Mouse (Mus musculus): ENCODE measurements at regions not wholly inside any gene's neighbourhood (a gene's known extent, or its start where the extent isn't known, plus 50 kb on each side); places are given as distances from the start of the nearest gene placed in this dataset.
"Not testable (repeated sequence)": the region's sequence is repeated elsewhere in the genome, so short reads cannot be mapped to it uniquely, and the experiment has no call there.

DNA sequence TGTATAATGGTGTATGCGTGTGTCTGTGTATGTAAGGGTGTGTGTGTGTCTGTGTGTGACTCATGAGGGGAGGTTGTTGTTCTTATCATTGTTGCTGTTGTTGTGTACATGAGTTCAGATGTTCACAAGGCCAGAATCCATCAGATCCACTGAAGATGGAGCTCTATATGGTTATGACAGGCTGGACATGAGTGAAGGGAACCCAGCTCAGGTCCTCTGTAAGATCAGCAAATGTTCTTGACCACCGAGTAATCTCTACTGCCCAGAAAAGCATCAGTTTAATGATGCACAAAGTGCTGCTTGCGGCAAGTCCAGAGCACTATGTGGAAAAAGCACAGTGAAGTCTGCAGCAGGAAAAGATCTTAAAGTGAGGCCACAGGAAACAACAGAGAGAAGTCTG, 77.5 kb downstream of the Gm15319 start:
- DNase-seq = not testable (repeated sequence)

DNA sequence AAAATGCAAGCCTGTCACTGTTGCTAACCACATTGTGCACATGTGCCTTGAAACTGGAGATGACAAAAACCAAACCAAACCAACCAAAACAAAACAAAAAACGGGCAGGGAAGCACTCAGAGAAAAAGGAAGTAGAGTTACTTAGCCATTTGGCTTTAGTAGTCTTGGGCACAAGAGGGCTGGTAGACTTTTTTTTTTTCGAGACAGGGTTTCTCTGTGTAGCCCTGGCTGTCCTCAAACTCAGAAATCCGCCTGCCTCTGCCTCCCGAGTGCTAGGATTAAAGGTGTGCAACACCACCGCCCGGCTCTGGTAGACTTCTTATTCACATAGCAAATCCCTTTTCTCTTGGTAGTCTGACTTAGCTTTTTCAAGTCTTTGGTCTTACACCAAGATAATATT, 78.2 kb downstream of the Gm15319 start:
- DNase-seq = peak; percentile 31

DNA sequence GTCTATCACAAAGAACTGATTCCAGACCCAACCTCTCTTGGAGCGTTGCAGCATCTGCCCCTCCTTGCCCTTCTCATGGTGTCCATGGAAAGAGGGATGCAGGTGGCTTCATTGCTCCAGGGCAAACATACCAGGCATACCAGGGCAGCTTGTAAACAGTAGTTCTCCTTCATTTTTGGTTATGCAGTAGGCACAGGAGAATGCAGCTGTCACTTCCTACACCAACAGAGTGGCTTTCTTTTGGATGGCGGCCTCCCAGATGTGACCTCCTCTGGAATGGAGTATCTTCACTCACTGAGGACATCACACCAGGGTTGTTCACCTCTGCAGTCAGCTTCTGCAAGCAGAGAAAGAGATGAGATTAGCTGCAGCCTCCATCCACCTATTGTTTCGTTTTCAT, 79.9 kb downstream of the Gm15319 start:
- DNase-seq = not testable (repeated sequence)

DNA sequence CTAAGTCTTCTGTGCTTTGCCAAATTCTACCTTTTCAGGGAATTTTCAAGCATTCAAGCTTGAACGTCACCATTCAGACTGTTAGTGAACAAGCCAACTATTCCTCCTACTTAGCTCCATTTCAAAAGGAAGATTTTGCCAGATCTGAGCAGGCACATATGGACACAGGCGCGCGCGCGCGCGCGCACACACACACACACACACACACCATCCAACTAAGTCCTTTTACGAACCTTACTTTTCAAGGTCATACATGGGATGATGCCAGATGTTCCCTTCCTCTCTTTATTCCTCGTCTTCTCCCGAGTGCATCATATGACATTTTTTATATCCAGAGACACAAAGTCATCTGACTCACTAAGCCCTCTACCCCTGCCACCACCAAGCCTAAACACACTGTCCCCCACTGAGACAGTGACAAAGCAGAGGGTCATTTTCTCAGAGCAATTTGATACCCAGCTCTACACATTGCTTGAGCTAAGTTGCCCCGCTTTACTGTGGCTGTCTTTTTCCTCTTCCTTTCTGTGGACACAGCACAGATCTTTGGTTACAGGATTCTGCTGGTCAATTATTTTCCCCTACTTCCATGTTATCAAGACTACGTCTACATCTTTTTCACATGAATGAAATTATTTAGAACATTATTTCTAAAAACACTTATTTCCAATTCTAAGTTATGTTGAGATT, 81.7 kb downstream of the Gm15319 start:
- not testable (repeated sequence) for DNase-seq

DNA sequence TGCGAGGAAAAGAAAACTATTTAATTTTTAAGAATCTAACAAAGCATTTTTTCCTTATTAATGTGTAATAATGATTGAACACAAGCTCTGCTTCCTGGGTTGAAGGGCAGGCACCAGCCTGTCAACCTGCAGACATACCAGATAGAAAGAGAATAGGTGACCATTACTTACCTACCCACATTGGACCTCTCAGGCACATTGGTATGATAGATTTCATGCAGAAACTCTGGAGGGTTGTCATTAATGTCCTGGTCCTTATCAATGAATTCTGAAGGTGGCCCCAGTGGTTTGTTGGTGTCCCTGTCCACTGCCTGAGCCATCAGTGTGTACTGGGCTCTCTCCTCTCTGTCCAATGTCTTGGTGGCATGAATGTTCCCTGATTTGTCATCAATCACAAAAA, 85.3 kb downstream of the Gm15319 start:
- DNase-seq = not testable (repeated sequence)

DNA sequence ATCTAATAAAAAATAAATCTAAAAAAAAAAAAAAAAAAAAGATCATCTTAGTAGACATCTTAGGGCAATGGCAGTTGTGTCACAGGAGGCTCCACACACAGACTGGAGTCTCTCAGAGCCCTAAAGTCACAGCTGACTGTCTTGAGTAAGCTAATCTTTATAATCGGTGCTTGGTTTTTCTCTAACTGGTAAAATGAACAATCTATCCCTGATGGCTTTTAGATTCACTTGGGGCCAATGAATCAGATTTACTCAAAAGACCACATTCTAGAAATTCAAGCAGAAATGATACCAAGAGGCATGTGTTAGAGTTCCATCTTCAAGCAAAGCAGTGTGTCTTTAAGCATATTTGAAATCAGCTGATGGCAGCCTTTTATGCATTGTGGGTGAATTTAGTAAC, 86.3 kb downstream of the Gm15319 start:
- DNase-seq = not testable (repeated sequence)

DNA sequence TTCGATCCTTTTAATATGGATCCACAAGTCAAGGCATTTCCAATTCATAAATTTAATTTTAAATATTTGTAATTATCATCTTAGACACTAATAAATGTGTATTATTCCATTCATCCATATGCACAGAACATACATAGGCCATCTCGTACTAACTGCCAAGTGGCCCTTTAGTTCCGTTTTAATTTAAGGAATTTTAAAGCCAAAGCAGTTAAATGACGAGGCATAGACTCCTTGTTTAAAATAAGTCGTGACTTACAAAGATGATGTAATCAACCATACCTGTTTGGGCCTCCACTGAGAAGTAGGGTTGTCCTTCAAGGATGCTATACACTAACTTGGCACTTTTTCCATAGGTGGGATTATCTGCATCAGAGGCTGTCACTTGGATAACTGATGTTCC, 89.2 kb downstream of the Gm15319 start:
- not testable (repeated sequence) for DNase-seq

DNA sequence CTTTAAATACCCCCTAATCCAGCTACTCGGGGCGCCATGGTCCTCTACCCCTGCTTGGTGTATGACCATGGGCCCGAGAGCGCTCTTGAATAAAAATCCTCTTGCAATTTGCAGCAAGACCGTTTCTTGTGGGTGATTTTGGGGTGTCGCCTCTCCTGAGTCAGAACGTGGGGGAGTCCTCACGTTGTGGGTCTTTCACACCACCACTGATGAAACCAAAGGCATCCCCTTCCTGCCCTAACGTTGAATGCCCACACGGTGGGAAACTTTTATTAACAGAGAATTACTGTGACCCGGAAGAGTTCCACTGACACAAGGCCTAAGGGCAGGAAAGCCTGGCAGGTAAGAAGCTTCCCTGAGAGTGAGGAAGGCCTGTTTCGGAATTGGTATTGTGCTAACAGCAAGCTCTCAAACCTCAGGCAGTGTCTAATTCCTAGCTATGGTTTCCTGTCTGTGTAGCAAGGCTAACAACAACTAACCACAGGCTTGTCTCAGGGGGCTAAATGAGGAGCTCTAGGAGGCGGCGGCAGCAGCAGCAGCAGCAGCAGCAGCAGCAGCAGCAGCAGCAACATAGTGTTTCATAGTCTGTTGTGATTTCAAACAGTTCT, 95.4 kb downstream of the Gm15319 start:
- DNase-seq = peak; percentile 39

DNA sequence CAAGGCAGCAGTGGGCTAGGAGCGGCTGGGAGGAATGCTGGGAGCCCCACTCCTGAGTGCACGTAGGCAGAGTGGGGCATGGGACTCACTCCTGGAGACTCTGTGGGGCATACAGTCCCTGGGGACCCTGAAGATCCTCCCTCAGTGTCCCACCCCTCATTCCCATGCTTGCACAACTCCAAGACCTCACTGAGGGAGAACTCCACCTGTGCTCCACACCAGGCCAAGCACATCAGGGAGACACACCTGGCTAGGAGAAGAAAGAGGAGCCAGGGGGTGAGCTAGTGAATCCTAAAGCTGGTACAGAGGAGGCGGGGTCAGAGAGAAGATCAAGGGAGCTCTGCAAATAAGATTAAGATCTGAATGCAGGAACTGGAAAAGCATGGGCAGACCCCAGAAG, 96.2 kb downstream of the Gm15319 start:
- peak; percentile 54 for DNase-seq

DNA sequence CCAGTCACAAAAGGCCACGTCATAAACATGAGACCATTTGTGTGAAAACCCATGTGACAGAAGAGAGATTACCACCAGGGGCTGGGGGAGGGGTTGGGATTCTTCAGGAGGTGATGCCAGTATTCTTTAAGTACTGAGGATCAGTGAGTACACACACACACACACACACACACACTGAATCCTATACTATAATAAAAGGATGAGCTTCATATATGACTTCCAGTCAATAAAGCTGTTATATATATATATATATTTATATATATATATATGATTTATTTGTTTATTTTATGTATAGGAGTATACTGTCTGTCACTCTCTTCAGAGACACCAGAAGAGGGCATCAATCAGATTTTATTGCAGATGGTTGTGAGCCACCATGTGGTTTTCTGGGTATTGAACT, 98.4 kb downstream of the Gm15319 start:
- not testable (repeated sequence) for DNase-seq

DNA sequence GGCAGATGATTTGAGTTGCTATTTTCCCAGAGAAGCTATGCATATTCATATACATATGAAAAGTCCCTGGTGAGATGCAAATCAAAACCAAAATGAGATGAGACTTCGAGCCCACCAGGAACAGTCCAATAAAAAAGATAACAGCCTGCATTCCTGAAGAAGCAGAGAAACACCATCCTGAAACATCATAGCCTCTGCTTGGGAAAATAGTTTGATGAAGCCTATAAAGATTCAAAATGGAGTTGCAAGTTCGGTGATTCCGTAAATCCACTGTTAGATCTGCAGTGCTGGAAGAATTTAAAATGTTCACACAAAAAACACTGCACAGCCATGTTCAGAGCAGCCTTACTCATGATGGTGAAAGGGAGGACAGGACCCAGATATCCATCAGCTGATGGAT, 98.9 kb downstream of the Gm15319 start:
- DNase-seq = peak; percentile 42

DNA sequence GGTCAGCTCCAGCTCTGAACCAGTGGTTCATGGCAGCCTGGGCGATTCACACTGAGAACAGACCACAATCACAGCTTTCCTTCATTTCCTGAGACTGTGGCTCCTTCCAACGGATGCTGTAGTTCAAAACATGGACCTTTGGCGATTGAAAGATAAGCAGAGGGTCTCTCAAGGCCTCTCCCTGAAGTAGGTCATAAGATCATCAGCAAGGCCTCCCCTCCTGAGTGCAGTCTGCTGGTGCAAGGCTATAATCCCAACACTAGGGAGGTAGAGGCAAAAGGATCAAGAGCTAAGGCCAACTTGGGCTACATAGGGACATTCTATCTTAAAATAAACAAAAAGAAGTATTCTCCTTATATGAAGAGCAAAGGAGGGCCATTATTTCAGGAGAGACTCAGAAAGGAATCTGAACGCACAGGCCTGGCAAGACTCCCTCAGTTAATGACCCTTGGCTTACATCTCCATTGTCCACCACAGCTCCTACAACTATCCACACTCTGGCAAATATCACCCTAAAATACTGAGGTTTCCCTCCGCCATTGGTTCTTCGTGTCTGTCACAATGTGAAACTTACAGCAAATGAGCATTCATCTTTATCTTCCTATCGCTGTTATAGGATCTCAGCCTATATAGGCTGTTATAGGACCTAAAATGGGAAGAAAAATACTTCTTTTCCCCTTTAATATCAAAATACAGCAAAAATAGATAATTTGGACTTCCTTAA, 100.0 kb downstream of the Gm15319 start:
- peak; percentile 46 for DNase-seq

DNA sequence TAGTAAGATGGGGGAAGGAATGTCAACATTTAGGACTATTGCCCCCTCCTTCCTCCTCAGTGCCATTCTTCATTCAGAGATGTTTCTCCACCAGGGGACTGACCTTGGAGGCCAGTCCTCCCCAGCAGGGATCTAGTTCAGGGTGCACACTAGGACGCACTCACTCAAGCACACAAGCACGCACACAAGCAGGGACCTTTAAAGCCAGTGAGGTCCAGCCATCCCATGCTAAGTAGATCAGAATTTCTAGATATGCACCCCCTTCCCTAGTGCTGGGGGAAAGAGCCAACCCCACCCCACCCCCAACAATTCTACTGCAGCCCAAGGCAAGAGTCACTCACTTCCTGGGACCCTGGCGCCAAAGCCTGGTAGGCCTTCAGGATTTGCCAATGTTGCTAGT, 100.8 kb downstream of the Gm15319 start:
- DNase-seq = peak; percentile 51

DNA sequence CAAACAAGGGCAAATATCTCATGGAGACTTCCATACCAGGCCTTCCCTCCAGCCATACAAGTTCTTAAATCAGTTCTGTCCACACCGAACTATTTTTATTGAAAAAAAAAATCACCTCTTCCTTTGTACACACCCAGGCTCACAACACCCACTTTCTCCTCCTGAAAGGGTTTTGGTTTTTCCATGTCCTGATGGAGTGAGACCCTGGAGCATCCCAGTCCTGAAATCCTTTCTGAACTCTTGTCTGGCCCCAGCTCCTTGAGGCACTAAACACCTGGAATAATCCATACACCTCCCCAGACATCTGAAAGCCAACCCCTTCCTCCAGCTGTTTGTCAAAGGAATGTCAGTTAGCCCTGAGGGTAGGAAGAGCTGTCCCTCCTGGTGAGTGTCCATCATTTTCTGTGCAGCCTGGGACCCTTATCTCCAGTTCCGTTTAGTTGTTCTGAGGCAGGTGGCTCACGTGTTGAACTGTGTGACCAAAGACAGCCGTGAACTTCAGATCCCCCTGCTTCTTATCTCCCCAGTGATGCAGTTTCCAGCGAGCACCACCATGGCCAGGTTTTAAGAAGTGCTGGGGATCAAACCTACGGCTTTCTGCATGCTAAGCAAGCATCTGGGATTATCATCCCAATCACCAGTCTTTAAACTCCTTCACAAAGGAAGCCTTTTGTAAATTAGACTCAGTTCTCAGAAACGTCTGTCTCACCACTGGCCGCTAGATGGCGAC, 101.4 kb downstream of the Gm15319 start:
- DNase-seq = not testable (repeated sequence)

DNA sequence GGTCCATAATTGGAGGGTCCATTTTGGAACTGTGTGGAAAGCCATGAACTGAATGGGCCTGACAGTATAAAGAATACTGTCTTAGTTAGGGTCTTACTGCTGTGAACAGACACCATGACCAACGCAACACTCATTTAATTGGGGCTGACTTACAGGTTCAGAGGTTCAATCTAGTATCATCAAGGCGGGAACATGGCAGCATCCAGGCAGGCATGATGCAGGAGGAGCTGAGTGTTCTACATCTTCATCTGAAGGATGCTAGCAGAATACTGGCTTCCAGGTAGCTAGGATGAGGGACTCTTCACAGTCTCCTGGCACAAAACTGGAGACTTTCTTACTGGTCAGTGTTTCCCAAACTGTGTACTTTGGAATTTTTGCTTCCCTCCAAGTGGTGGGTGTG, 102.0 kb downstream of the Gm15319 start:
- DNase-seq = peak; percentile 72

DNA sequence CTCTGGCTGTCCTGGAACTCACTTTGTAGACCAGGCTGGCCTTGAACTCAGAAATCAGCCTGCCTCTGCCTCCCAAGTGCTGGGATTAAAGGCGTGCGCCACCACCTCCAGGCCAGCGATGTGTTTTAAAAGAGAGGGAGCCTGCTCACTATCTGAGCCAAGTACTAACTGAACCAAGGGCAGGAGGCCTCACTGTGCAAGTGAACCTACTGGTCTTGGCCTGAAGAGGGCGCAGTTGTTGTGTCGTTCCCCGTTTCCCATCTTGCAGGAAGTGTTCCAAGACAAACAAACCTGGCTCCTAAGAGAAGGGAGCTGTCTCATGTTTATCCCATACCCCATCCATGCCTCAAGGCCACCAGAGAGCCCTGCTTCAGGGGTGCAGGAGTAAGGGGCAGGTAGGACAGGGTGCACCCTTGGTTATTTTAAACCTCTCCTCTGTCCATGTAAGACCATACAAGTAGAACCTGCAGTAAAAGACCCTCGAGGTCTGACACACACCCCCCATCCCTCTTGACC, 102.8 kb downstream of the Gm15319 start:
- DNase-seq = not testable (repeated sequence)

DNA sequence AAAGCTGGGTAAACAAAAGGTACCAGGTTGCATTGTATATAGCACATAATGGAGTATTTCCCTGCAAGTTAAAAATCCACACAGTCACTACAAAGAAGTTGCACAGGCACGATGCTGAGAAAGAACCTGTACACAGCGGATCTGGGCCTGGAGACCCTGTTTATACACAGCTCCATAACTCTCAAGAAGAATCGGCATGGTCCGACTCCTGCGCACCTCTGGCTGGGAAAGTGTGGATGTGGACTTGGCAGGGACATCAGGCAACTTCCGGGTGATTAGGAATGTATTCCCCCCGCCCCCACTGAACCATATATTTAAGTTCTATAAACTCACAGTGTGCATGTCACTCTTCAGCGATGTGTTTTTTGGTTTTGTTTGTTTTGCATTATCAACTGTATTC, 103.3 kb downstream of the Gm15319 start:
- not testable (repeated sequence) for DNase-seq

Data from kidney, adult 11 months (tissue).